Mouse (Mus musculus): Measurements from ENCODE around the gene Gbp6. TPM values are rescaled to one million over a fixed set of nuclear protein-coding genes. Genes with fewer than 3 reads are reported as not detected.
"Not testable (repeated sequence)": the region's sequence is repeated elsewhere in the genome, so short reads cannot be mapped to it uniquely, and the experiment has no call there.

Gene Gbp6
- total RNA-seq (2021), result 1 to 10 TPM; 1.4 to 2.5 TPM
- long read RNA-seq, experiment 1, partial matches to known transcripts, result 1 of 3 reads
- long read RNA-seq, experiment 1, other reads (novel, unspliced or antisense), result 0 of 3 reads
- long read RNA-seq, experiment 2, partial matches to known transcripts, result 0 of 1 reads
- long read RNA-seq, experiment 2, other reads (novel, unspliced or antisense), result 0 of 1 reads

DNA sequence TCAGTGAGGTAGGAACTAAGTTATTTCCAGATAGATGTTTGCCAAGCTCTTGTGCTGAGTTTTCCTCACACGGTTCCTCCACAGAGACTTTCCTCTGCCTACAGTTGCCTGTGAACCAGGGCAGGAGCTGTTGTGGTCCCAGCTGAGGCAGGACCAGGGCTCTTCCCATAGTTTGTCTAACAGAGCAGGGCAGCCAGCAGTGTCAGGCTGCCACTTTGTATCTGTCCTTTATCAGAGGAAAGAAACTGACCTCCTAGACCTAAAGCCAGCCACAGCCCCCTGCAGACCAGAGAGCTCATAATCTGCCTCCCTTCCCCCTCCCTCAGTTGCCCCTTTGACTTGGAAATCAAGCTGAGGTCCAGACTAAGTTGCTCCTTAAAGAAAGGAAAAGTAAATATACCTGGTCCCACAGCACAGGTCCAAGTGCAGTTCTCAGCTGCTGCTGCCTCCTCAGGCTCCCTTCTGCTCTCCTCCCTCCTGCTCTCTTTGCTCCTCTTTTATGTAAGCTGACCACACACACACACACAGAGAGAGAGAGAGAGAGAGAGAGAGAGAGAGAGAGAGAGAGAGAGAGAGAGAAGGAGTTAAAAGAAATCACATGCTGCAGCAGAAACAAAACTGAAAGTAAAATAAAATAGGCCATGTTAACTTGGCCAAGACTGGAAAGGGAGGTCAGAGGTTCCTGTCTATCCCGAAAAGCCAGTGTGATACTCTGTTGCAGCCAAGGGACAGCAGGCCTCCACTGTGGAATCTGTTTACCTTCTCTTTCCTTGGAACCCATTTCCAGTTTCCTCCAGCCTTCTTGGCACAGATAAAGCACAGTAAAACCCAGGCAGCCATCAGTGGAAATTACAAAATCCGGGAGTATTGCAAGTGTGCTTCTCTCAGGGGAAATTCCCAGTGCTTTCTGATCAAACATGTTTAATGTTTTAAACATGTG, at the start of gene Gbp6, which contains the start of gene Gm43302:
Gene Gbp6 (minus strand): TSS at position 473 of the 940 bp plus-strand sequence.
Gene Gm43302 (minus strand): TSS at position 470 of the 940 bp plus-strand sequence.
- DNase-seq, result peak in 1 of 2 experiments; percentile 12
- intact Hi-C loops (cut with DNase I), result not testable (repeated sequence)

GRCm38 (mm10) chr5:105341281-105341680, 47.8 kb upstream of the Gbp6 start:
- DNase-seq, result no peak
- intact Hi-C loops (cut with DNase I), result no loop called here

DNA sequence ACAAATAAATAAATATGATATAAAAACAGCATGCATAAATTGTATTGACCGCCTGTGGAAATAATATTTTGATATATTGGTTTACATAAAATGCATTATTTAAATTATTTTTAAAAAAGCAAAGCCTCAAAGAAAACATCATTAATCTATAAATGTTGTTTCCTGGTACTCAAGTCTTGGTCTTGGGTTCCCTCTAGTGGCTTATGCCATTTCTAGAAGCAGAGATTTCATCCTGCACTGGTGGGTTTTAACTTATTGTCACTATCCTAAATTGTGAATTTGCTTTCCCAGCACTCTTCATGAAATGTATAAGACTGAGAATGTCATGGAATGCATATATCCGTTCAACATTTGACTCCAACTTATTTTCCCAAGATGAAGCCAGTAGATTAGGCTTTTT, 29.0 kb upstream of the Gbp6 start:
- intact Hi-C loops (cut with DNase I), result loop anchor here (5.0 kb wide), 1 partner anchor 335 kb away; no protein-coding TSS in a partner anchor
- no peak for DNase-seq

DNA sequence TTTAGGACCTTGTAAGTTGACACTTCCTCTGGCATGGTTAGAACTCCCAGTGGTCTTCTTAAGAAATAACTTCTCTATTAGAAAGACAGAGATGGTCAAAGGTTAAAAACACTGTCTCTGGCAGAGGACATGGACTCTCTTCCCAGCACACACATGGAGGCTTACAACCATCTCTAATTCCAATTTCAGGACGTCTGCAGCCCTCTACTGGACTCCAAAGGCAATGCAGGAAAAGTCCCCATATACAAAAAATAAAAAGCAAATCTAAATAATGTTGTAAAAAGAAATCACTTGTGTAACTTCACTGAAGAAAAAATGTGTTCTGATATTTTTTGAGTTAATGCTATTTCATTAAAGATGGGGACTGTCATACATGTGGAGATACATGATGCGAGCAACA, 17.4 kb upstream of the Gbp6 start:
- no peak for DNase-seq
- intact Hi-C loops (cut with DNase I), result no loop called here

DNA sequence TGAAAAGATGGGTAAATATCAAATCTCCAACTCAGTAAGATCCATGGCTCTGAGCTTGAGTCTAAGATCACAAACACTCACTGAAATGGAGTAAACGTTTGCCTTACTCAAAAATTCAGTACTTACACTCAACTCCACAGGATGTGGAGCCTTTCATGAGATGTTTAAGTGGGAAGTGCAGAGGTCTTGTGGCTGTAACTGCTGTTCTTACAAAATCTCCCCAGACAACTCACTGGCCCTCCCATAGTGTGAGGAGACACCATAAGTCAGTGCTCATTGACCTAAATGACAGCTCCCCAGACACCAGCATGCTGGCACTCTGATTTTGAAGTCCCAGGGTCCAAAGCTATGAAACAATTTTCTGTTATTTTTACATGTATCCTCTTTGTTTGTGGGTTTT, 15.7 kb upstream of the Gbp6 start:
- DNase-seq; intact Hi-C loops (cut with DNase I): not testable (repeated sequence)

GRCm38 (mm10) chr5:105306946-105307345, 13.4 kb upstream of the Gbp6 start:
- intact Hi-C loops (cut with DNase I); DNase-seq: not testable (repeated sequence)

DNA sequence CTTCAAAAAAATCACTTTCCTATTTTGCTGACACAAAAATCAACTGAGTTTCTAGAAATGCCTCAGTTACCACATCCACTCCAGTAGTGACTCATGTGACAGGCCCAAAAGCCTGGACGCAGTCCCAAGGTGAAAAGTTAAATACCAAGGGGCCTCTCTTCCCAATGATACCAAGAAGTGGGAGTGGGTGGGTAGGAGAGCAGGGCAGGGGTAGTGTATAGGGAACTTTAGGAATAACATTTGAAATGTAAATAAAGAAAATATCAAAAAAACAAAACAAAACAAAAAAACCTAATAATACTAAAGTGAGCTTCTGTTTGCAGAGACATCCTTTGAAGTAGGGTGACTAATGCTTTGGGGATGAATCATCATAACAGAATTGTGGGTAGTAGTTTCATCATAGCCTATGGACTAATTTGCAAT, 12.7 kb upstream of the Gbp6 start:
- DNase-seq, result no peak
- intact Hi-C loops (cut with DNase I), result no loop called here

GRCm38 (mm10) chr5:105305671-105306070, 12.2 kb upstream of the Gbp6 start:
- intact Hi-C loops (cut with DNase I); DNase-seq: not testable (repeated sequence)

- intact Hi-C loops (cut with DNase I), result no loop called here
- no peak for DNase-seq
These were observed 8.5 kb upstream of the Gbp6 start for GRCm38 (mm10) chr5:105301963-105302362.

DNA sequence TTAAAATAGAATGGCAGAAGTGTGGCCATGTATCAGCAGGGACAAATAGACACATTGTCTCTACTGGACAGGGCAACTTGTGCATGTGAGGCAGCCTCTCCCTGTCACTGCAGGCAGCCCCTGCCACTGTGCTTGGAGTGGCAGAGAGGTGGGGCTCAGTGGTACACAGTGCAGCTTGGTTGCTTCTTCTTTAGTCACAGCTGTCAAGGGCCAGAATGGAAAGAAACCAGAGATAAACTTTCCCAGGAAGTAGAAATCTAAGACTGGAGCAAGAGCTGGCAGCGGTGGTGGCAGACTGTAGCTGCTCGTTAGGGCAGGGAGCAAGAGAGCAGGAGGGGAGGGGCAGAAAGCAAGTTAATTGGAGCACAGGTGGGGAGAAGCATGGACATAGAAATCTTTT, 8.0 kb upstream of the Gbp6 start:
- DNase-seq, result no peak
- intact Hi-C loops (cut with DNase I), result no loop called here

GRCm38 (mm10) chr5:105295746-105296145, 2.2 kb upstream of the Gbp6 start:
- no peak for DNase-seq
- intact Hi-C loops (cut with DNase I), result no loop called here

GRCm38 (mm10) chr5:105292492-105292891, 1.0 kb downstream of the Gbp6 start:
- intact Hi-C loops (cut with DNase I), result no loop called here
- no peak for DNase-seq

DNA sequence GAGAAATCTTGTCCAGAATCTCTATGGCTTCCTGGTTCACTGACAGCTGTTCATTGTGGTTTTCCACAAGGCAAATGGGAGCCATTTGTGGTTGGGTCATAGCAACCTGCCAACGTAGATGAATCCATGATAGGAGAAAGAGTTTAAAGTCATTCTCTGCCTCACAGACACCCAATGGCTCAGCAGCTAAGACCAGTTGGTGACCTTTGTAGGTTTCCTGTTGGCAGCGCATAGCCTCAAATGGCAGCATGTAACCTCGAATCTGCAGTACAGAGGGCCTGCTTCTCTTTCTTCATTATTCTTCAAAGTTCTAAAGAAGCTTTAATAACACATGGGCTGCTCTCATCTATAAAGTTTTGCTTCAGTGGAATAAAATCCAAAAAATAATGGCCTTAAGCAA, 2.6 kb downstream of the Gbp6 start:
- intact Hi-C loops (cut with DNase I); DNase-seq: not testable (repeated sequence)

- DNase-seq; intact Hi-C loops (cut with DNase I): not testable (repeated sequence)
These were observed 32.8 kb downstream of the Gbp6 start for GRCm38 (mm10) chr5:105260673-105261072.

DNA sequence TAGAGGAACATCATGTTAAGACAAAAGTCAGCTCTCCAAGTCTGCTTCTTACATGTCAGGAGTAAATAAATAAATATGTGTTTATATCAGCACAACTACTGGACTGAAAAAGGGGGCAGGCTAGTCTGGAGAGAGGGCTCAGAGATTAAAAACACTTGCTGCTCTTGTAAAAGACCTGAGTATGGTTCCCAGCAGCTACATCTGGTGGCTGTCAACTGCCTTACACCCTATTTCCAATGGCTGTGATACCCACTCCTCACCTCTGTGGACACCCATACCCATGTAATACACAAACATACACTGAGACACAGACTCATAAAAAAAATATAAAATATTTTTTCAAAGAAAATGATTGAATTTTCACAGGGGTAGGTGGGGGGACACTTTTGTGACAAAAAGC, 41.0 kb downstream of the Gbp6 start:
- DNase-seq, result no peak
- intact Hi-C loops (cut with DNase I), result no loop called here

- intact Hi-C loops (cut with DNase I); DNase-seq: not testable (repeated sequence)
These were observed 48.8 kb downstream of the Gbp6 start for GRCm38 (mm10) chr5:105244741-105245140.

GRCm38 (mm10) chr5:105240982-105241381, 52.5 kb downstream of the Gbp6 start:
- intact Hi-C loops (cut with DNase I), result not testable (repeated sequence)

DNA sequence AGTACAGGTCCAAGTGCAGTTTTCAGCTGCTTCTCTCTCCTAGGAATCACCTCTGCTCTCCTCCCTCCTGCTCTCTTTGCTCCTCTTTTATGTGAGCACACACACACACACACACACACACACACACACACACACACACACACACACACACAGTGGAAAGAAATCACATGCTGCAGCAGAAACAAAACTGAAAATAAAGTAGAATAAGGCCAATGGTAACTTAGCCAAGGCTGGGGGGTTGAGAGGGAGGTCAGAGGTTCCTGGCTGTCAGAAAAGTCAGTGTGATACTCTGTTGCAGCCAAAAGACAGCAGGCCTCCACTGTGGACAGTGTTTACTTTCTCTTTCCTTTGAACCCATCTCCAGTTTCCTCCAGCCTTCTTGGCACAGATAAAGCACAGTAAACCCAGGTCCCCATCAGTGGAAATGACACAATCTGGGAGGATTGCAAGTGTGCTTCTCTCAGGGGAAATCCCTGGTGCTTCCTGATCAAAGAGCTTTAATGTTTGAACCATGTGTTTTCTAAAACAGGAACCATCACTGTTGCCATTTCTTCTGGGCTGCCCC, 53.9 kb downstream of the Gbp6 start, which contains the start of gene Gbp10:
Gene Gbp10 (minus strand): TSS at position 51 of the 565 bp plus-strand sequence.
- intact Hi-C loops (cut with DNase I), result not testable (repeated sequence)
- DNase-seq, result peak in 1 of 2 experiments; percentile 11

More at GRCm38 (mm10) chr5:105240982-105241381, 52.5 kb downstream of the Gbp6 start:
- not testable (repeated sequence) for DNase-seq

DNA sequence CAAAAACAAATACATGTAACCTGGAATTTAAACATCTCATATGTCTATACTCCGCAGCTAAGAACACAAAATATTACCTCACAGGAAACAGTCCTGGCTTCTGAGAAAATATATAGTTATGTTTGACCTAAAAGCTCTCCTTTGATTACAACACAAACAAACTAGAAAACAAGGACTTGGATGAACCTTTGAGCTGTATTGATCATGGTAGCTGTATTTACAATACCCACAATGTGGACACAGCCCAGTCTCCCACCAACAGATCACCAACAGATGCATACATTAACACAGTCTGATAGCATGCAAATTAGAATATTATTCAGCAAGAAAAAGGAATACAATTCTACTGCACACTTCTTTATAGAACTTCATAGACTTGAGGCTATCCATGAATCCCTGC, 55.1 kb downstream of the Gbp6 start:
- DNase-seq; intact Hi-C loops (cut with DNase I): not testable (repeated sequence)

- DNase-seq; intact Hi-C loops (cut with DNase I): not testable (repeated sequence)
These were observed 57.5 kb downstream of the Gbp6 start for GRCm38 (mm10) chr5:105236040-105236439.

All from gastrocnemius, postnatal 36 days (tissue).